Mouse (Mus musculus) forelimb bud, embryonic 11.5 days (tissue): ENCODE data around the gene Rpe65.

ENCODE experiments used
- DNase-seq: peaks from one replicate; pipeline ENCODE4 v3.0.0-alpha.2; 2012; ENCODE audit warnings: low read depth, low spot score

Rpe65 gene

GRCm38 (mm10) chr3:159598875-159599274, at the start of gene Rpe65:
TSS of gene Rpe65 (plus strand) at chr3:159599175.
- no peak for DNase-seq

DNA sequence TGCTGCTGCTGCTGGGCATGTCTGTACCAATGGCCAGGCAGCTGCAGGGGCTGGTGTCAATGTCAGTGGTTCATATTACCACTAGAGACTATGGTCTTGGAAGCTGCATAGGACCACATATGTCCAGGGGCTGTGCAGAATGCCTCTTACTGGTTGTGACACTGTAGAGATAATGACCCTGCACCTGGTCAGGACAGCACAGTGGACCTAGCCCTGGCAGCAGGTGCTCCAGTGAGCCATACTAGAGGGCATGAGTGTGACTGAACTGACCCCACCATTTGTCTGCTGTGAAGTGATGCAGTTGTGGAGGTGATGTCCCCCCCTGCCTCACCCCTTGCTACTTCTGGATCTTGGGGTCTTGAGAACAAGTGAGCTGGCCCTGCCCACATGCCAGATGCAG, 48.8 kb upstream of the Rpe65 start:
- no peak for DNase-seq

DNA sequence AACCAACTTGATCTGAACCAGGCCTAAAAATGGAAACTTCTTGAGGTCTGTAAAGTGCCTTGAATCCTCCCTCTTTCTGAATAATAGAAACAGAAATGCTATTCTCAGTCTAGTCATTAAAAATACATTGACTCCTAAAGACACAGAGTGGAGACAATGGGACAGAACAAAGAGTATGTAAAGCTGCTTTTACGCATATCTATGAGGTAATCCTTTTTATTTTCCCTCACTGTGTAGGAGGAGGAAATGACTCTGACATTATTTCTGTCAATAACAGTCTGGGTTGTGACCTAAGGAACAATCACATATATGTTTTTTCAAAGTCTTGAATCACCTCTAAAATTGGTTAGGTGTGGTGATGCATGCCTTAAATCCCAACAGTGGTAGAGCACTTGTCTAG, 16.0 kb downstream of the Rpe65 start:
- DNase-seq: no peak

GRCm38 (mm10) chr3:159621026-159621425, 22.1 kb downstream of the Rpe65 start:
- no peak for DNase-seq

DNA sequence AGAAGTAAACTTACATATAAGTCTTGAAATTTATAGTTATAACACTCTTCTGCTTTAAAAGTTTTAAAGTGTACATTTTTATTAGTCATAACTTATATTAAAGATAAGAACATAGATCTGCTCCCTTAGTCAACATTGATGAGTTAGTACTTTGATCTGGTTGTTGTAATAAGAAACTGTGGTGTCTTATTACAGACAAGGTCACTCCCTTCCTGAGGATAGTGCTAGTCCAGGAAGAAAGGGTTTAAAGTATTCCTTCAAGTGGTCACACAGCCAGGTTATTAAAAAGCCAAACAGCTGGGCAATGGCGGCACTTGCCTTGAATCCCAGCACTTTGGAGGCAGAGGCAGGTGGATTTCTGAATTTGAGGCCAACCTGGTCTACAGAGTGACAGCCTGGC, 25.0 kb downstream of the Rpe65 start:
- no peak for DNase-seq

DNA sequence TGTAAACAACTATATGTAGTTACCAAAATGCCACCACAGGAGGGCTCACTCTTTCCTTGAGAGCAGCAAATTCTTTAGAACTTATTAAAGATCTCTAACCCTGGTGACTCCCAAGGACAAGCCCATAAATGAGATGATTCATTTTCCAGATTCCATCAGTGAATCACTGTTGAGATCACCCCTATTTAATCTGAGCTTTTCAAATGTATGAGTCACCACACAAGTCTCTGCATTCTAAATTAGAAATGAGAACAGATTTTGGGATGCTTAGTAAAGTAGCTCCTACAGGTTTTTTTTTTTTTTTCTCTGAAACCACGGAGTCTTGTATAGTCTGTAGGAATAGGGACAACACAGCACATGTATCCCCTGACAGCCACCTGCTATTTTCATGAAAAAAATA, 61.8 kb downstream of the Rpe65 start:
- DNase-seq: no peak

DNA sequence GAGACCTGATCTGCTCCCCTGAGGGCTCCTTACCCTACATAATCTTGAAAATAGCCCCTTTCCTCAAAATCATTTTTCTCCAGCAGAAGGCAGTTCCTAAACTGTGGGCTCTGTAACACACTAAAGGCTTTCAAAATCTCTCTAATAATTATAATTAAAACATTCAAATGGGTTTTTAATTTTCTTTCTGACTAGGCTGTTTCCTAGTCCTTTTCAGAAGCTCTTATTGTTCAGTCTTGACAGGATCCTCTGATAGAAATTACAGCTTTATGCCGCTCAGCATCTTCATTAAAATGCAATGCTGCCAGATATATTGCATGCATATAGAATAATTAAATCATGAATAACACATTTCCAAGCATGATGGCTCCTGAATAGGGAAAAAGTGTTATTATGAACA, 64.4 kb downstream of the Rpe65 start:
- DNase-seq: no peak
